Mouse (Mus musculus) left cerebral cortex, postnatal 14 days (tissue): Measurements from ENCODE around the gene Itga11. TPM values are rescaled to one million over a fixed set of nuclear protein-coding genes. Genes with fewer than 3 reads are reported as not detected.
"Not testable (repeated sequence)": the region's sequence is repeated elsewhere in the genome, so short reads cannot be mapped to it uniquely, and the experiment has no call there.

Source experiments
- DNase-seq, 2 experiments: peaks; one replicate each; pipeline ENCODE4 v3.0.0; 2021 to 2022; ENCODE audit warnings: low spot score in 2 of 2, mixed read lengths in 1 of 2
- intact Hi-C: fragments of 180-260 bp; cut with DNase I; formaldehyde crosslinking; loops from one replicate; pipeline ENCODE4 v1.15.1; 2025
- total RNA-seq, 2 experiments: library from RNA; stranded (reverse); gene quantifications; 2 replicates each; pipeline ENCODE4 v1.2.3; 2021

Gene Itga11
- total RNA-seq, 2 experiments from 2014 or later, result 1.3 to 1.4 TPM

DNA sequence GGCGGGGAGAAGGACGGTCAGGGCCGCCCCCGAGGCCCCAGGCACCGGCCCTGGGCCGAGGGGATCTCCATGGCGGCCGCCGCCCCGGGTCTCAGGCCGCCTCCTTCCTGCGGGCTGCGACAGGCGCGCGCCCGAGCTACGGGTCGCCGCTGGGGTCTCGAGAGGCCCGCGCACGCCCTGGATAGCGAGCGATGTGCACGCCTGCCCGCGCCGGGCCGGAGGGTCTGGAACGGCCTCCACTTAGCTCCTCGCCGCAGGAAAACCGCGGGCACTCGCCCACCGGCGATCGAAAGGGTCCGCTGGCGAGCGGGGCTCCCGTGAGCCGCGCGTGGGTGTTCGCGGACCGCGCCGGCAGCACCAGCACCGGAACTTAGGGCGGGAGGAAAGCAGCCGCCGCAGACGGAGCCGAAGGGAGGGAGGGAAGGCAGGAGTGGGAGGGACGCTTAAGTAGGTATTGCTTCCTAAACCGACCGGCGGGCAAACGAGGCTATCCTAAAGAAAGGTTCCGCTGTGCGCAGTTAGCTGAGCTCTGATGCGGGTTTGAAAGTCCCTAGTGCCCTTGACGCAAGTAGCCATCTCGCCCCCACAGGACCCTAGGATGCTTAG lies 134.0 kb downstream of the Itga11 start, which contains the start of gene Fem1b:
Fem1b (minus strand) TSS at position 419 of the 606 bp plus-strand sequence.
- intact Hi-C loops, result no loop called here
- peak; percentile 88 to 92 for DNase-seq

- intact Hi-C loops, result no loop called here
- DNase-seq, result no peak
Observed at GRCm38 (mm10) chr9:62812216-62813049, 134.8 kb downstream of the Itga11 start.

DNA sequence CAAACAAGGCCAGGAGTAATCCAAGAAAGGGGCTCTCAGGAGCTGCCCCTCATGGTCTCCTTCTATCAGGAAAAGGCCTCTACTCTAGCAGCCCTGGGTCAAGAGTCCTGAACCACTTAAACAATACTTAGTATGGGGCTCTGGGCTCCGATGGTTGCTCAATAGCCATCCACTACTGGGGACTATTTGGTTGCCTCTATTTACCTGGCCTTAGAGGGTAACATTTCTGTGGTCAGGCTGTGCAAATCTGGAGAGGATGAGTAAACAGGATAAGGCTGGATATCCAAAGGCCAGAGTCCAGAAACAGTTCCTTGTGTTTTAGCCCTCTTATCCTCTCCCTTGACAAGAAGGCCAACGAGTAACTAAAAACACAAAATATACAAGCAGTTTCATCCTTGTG lies 137.1 kb downstream of the Itga11 start:
- intact Hi-C loops, result no loop called here
- DNase-seq, result no peak

- no peak for DNase-seq
- intact Hi-C loops, result no loop called here
Observed at GRCm38 (mm10) chr9:62816323-62817098, 138.9 kb downstream of the Itga11 start.

DNA sequence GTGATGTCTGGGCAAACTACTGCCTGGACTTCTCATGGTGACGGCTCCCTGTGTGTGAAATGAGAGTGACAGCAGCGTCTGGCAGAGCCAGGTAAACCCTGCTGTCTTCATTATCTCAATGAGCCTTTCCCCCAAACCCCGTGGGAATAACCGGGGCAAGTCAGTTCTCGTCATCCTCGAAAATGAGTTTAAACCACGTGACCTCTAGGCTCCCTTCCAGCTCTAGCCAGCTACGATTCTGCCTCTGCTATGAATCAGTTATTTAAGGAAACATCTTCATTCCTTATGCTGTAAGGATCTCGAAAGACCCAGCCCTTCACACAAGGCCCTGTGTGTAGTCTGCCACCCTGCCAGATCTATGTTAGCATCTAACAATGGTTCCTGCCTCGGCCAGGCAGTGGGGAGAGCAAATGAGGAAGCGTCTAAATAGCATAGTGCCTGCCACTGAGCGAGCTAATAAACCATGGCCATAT lies 139.5 kb downstream of the Itga11 start:
- intact Hi-C loops, result no loop called here
- peak; percentile 56 to 85 for DNase-seq

GRCm38 (mm10) chr9:62817828-62818614 lies 140.4 kb downstream of the Itga11 start:
- DNase-seq, result no peak
- intact Hi-C loops, result no loop called here

DNA sequence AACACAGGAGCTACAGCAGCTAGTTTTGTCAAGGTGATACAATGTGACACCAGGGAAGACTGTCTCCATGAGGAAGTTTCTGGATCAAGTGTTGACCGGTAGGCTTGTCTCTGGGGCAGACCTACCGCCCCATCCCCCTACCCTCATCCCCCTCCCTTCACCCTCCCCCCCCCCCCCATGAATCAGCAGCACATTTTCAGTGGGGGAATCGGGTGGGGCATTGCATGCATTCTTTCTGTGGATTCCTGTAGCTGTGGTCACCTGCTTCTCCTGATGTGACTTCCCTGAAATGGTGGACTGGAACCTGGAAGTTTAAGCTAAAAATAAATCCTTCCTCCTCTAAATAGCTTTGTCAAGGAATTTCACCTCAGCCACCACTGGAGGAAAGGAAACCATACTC lies 141.9 kb downstream of the Itga11 start:
- no peak for DNase-seq
- intact Hi-C loops, result no loop called here

GRCm38 (mm10) chr9:62819910-62820309 lies 142.3 kb downstream of the Itga11 start:
- DNase-seq, intact Hi-C loops: not testable (repeated sequence)

DNA sequence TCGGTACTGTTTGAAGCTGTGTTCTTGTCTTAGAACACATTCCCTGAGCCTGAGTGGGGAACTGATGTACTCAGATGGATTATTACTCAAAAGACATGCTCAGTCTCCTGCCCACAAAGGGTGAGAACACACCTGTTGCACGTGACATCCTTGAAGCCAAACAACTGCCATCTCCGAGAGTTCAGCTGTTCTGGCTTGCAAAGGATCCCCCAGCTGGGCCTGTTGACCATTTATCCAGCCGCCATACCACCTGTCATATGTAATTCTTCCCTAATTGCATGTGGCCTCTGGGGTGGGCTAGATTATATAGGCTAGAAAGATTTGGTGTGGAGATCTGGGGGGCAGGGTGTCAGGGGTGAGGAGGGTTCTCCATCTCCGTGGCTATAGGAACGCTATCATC lies 143.2 kb downstream of the Itga11 start:
- DNase-seq, result no peak
- intact Hi-C loops, result no loop called here

DNA sequence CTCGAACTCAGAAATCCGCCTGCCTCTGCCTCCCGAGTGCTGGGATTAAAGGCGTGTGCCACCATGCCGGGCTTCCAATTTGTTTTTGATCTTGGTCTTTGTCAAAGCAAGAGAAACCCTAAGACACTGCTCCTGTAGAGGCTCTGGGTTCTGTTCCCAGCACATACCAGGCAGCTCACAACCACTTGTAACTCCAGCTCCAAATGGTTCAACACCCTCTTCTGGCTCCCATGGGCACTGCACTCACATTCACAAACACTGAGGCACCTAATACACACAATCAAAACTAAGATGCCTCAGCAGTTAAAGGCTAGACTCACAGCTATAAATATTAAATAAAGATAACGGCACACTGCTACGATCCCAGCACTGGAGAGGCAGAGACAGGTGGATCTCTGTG lies 144.2 kb downstream of the Itga11 start:
- DNase-seq, result no peak
- intact Hi-C loops, result no loop called here

- no peak for DNase-seq
- intact Hi-C loops, result no loop called here
Observed at GRCm38 (mm10) chr9:62825791-62826393, 148.3 kb downstream of the Itga11 start.

DNA sequence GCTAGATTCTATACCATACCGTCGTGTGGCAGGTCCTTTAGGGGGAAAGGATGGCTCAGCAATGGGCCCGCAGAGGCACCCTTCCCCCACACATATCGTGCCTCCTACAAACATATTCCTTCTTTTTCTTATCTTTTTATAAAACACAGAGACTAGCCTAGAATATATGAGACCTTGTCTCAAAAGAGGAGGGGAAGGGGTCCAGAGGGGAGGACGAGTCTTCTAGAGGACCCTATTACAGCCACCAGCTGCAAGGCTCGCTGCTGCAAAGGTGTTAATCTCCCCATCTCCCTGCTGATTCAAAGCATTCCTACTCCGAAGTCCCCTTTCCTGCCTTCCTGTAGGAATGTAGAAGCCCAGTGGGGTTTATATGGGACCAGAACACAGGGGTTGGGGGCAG lies 148.8 kb downstream of the Itga11 start:
- intact Hi-C loops, result no loop called here
- DNase-seq, result no peak

DNA sequence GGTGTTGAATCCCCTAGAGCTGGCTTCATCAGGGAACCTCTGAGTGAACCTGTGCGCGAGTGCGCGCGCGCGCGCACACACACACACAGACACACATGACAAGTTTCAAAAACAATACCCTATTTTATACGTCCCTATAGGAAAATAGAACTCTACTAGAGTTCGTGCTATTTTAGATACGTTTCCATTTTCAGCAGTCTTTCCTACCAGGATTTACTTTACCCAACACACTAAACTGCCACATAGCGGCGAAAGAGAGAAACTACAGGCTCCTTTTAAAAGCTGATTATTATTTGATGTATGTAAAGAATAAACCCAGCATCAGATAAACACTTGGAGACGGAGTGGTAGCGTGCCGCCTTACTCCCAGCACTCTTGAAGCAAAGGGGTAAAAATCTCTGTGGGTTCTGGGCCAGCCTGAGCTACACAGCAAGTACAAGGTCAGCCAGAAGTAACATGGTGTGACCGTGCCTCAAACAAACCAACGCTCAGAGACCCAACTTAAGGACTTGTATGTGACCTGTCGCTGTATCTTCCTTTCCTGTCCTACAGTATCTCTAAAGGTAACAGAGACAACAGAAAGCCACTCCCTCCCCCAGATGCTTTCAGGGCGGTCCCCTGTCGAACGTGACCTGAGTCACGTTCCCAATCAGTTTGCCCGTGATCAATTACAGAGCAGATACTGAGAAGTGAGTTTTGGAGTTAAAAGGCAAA lies 150.5 kb downstream of the Itga11 start:
- peak; percentile 45 to 76 for DNase-seq
- intact Hi-C loops, result no loop called here

- intact Hi-C loops, result no loop called here
- peak; percentile 94 to 97 for DNase-seq
Observed at GRCm38 (mm10) chr9:62828662-62829086, 151.0 kb downstream of the Itga11 start.

GRCm38 (mm10) chr9:62829877-62830276 lies 152.3 kb downstream of the Itga11 start:
- intact Hi-C loops, result no loop called here

More at GRCm38 (mm10) chr9:62829877-62830276, 152.3 kb downstream of the Itga11 start:
- DNase-seq, result no peak
